Mouse (Mus musculus) MEL (cell line): ENCODE measurements around the gene Cachd1. TPM values are rescaled to one million over a fixed set of nuclear protein-coding genes. Genes with fewer than 3 reads are reported as not detected.

Experiments
- DNase-seq: peaks from one replicate; pipeline ENCODE4 v3.0.0; 2011; ENCODE audit warnings: low read depth, low spot score
- H3K27ac ChIP-seq: 2 replicates; pipeline ENCODE4 v1.5.1; 2012; ENCODE audit warnings: low read depth, mild to moderate bottlenecking, control low read depth, low read length, moderate library complexity; ENCODE audit not compliant: control insufficient read depth
- H3K27me3 ChIP-seq, 2 experiments: fragments of 150-350 bp in 1 of 2; sonication (generic) in 1 of 2; 2 replicates each; pipeline ENCODE4 v1.6.1; 2012; ENCODE audit warnings: low read length in 2 of 2, mild to moderate bottlenecking in 2 of 2, improper control_type of control experiment in 1 of 2, moderate library complexity in 1 of 2; ENCODE audit not compliant: insufficient read depth in 2 of 2, control insufficient read depth in 1 of 2
- H3K36me3 ChIP-seq, 2 experiments: 2 replicates each; pipeline ENCODE4 v1.6.1; 2012 to 2014; ENCODE audit warnings: low read length in 2 of 2, improper control_type of control experiment in 1 of 2, inconsistent platforms in 1 of 2, mild to moderate bottlenecking in 1 of 2; ENCODE audit not compliant: insufficient read depth in 2 of 2, control insufficient read depth in 1 of 2
- H3K4me1 ChIP-seq, 2 experiments: fragments of 150-350 bp in 1 of 2; sonication (generic) in 1 of 2; 2 replicates each; pipeline ENCODE4 v1.6.1; 2012; ENCODE audit warnings: low read length in 2 of 2, improper control_type of control experiment in 1 of 2, mild to moderate bottlenecking in 1 of 2; ENCODE audit not compliant: insufficient read depth in 2 of 2, control insufficient read depth in 1 of 2
- H3K4me3 ChIP-seq, 2 experiments: fragments of 150-350 bp in 1 of 2; sonication (generic) in 1 of 2; 2 replicates each; pipeline ENCODE4 v1.5.1; 2012; ENCODE audit warnings: low read depth in 2 of 2, low read length in 2 of 2, mild to moderate bottlenecking in 2 of 2, moderate library complexity in 2 of 2, control low read depth in 1 of 2, improper control_type of control experiment in 1 of 2; ENCODE audit not compliant: control insufficient read depth in 1 of 2, insufficient read depth in 1 of 2
- H3K79me2 ChIP-seq: 2 replicates; pipeline ENCODE4 v1.6.1; 2012; ENCODE audit warnings: mild to moderate bottlenecking, low read length, moderate library complexity; ENCODE audit not compliant: control insufficient read depth, poor library complexity, insufficient read depth
- H3K9ac ChIP-seq: 2 replicates; pipeline ENCODE4 v1.6.1; 2012; ENCODE audit warnings: low read depth, mild to moderate bottlenecking, control low read depth, low read length, moderate library complexity; ENCODE audit not compliant: control insufficient read depth, poor library complexity, severe bottlenecking
- H3K9me3 ChIP-seq: fragments of 150-350 bp; sonication (generic); replicated peaks from 2 replicates; pipeline ENCODE4 v1.6.1; 2012; ENCODE audit warnings: mild to moderate bottlenecking, low read length, improper control_type of control experiment, moderate library complexity; ENCODE audit not compliant: insufficient read depth
- BHLHE40 ChIP-seq: IDR thresholded peaks from 2 replicates; pipeline ENCODE4 v1.6.1; 2012; ENCODE audit warnings: low read depth, mild to moderate bottlenecking, inconsistent platforms, low read length, improper control_type of control experiment, borderline replicate concordance
- CHD1 ChIP-seq: IDR thresholded peaks from 2 replicates; pipeline ENCODE4 v1.6.1; 2012; ENCODE audit warnings: low read depth, mild to moderate bottlenecking, inconsistent platforms, low read length, improper control_type of control experiment
- CHD2 ChIP-seq: IDR thresholded peaks from 2 replicates; pipeline ENCODE4 v1.6.1; 2011; ENCODE audit warnings: low read length, improper control_type of control experiment
- CTCF ChIP-seq, 3 experiments: IDR thresholded peaks in 2 of 3; conservative IDR thresholded peaks in 1 of 3; 2 replicates each; pipeline ENCODE4 v1.5.1; 2011 to 2012; ENCODE audit warnings: low read length in 3 of 3, low read depth in 2 of 3, mild to moderate bottlenecking in 2 of 3, improper control_type of control experiment in 1 of 3, inconsistent platforms in 1 of 3, mixed read lengths in 1 of 3, moderate library complexity in 1 of 3; ENCODE audit not compliant: control insufficient read depth in 1 of 3, insufficient read depth in 1 of 3, poor library complexity in 1 of 3, severe bottlenecking in 1 of 3
- E2F4 ChIP-seq: IDR thresholded peaks from 2 replicates; pipeline ENCODE4 v1.6.1; 2011; ENCODE audit warnings: low read depth, low read length, improper control_type of control experiment, borderline replicate concordance
- ELF1 ChIP-seq: IDR thresholded peaks from 2 replicates; pipeline ENCODE4 v1.6.1; 2014; ENCODE audit warnings: low read depth, mild to moderate bottlenecking, inconsistent platforms, low read length, improper control_type of control experiment, moderate library complexity
- EP300 ChIP-seq, 2 experiments: IDR thresholded peaks; 2 replicates each; pipeline ENCODE4 v1.6.1; 2011; ENCODE audit warnings: improper control_type of control experiment in 2 of 2, low read length in 2 of 2, low read depth in 1 of 2, mild to moderate bottlenecking in 1 of 2
- ETS1 ChIP-seq: IDR thresholded peaks from 2 replicates; pipeline ENCODE4 v1.6.1; 2012; ENCODE audit warnings: low read depth, mild to moderate bottlenecking, inconsistent platforms, low read length, improper control_type of control experiment, moderate library complexity
- GABPA ChIP-seq: IDR thresholded peaks from 2 replicates; pipeline ENCODE4 v1.6.1; 2012; ENCODE audit warnings: low read depth, mild to moderate bottlenecking, inconsistent platforms, low read length, improper control_type of control experiment, moderate library complexity
- GATA1 ChIP-seq: IDR thresholded peaks from 2 replicates; pipeline ENCODE4 v1.6.1; 2011; ENCODE audit warnings: low read depth, low read length, improper control_type of control experiment
- JUND ChIP-seq: IDR thresholded peaks from 2 replicates; pipeline ENCODE4 v1.6.1; 2011; ENCODE audit warnings: low read depth, mild to moderate bottlenecking, improper control_type of control experiment, low read length
- KAT2A ChIP-seq: conservative IDR thresholded peaks from 2 replicates; pipeline ENCODE4 v1.6.1; 2012; ENCODE audit warnings: low read depth, low read length, improper control_type of control experiment, inconsistent platforms
- MAFK ChIP-seq: IDR thresholded peaks from 2 replicates; pipeline ENCODE4 v1.6.1; 2011; ENCODE audit warnings: low read depth, mild to moderate bottlenecking, low read length, improper control_type of control experiment, borderline replicate concordance
- MAX ChIP-seq: IDR thresholded peaks from 2 replicates; pipeline ENCODE4 v1.6.1; 2011; ENCODE audit warnings: low read length, improper control_type of control experiment
- MAZ ChIP-seq: IDR thresholded peaks from 2 replicates; pipeline ENCODE4 v1.6.1; 2012; ENCODE audit warnings: low read depth, mild to moderate bottlenecking, inconsistent platforms, low read length, improper control_type of control experiment
- MEF2A ChIP-seq: IDR thresholded peaks from 2 replicates; pipeline ENCODE4 v1.6.1; 2014; ENCODE audit warnings: low read depth, mild to moderate bottlenecking, inconsistent platforms, low read length, improper control_type of control experiment; ENCODE audit not compliant: poor library complexity, insufficient replicate concordance, severe bottlenecking; ENCODE audit errors: extremely low read depth
- MXI1 ChIP-seq: IDR thresholded peaks from 2 replicates; pipeline ENCODE4 v1.6.1; 2011; ENCODE audit warnings: mild to moderate bottlenecking, low read depth, low read length, improper control_type of control experiment
- MYC ChIP-seq: IDR thresholded peaks from 2 replicates; pipeline ENCODE4 v1.6.1; 2011; ENCODE audit warnings: low read depth, mild to moderate bottlenecking, low read length, improper control_type of control experiment, moderate library complexity
- NELFE ChIP-seq: IDR thresholded peaks from 2 replicates; pipeline ENCODE4 v1.6.1; 2011; ENCODE audit warnings: low read depth, low read length, improper control_type of control experiment
- NRF1 ChIP-seq: IDR thresholded peaks from 2 replicates; pipeline ENCODE4 v1.6.1; 2014; ENCODE audit warnings: low read depth, mild to moderate bottlenecking, inconsistent platforms, low read length, improper control_type of control experiment, moderate library complexity; ENCODE audit not compliant: poor library complexity, insufficient read depth, severe bottlenecking
- POLR2A ChIP-seq, 2 experiments: IDR thresholded peaks; 2 replicates each; pipeline ENCODE4 v1.6.1; 2011 to 2012; ENCODE audit warnings: low read length in 2 of 2, mild to moderate bottlenecking in 2 of 2, control low read depth in 1 of 2, improper control_type of control experiment in 1 of 2, low read depth in 1 of 2, moderate library complexity in 1 of 2; ENCODE audit not compliant: control insufficient read depth in 1 of 2, insufficient read depth in 1 of 2, poor library complexity in 1 of 2
- POLR2AphosphoS2 ChIP-seq: IDR thresholded peaks from 2 replicates; pipeline ENCODE4 v1.6.1; 2011; ENCODE audit warnings: low read length, improper control_type of control experiment
- RAD21 ChIP-seq: IDR thresholded peaks from 2 replicates; pipeline ENCODE4 v1.6.1; 2011; ENCODE audit warnings: mild to moderate bottlenecking, low read depth, low read length, improper control_type of control experiment
- RCOR1 ChIP-seq: IDR thresholded peaks from 2 replicates; pipeline ENCODE4 v1.6.1; 2012; ENCODE audit warnings: low read depth, mild to moderate bottlenecking, inconsistent platforms, low read length, improper control_type of control experiment
- SIN3A ChIP-seq: IDR thresholded peaks from 2 replicates; pipeline ENCODE4 v1.6.1; 2012; ENCODE audit warnings: low read length, improper control_type of control experiment, inconsistent platforms
- SMC3 ChIP-seq: IDR thresholded peaks from 2 replicates; pipeline ENCODE4 v1.6.1; 2011; ENCODE audit warnings: low read depth, low read length, improper control_type of control experiment
- TAL1 ChIP-seq: IDR thresholded peaks from 2 replicates; pipeline ENCODE4 v1.6.1; 2012; ENCODE audit warnings: mild to moderate bottlenecking, inconsistent platforms, low read length, moderate library complexity, mixed read lengths
- TBP ChIP-seq: IDR thresholded peaks from 2 replicates; pipeline ENCODE4 v1.8.0; 2011; ENCODE audit warnings: low read depth, low read length, improper control_type of control experiment
- TCF12 ChIP-seq: IDR thresholded peaks from 2 replicates; pipeline ENCODE4 v1.6.1; 2014; ENCODE audit warnings: low read depth, mild to moderate bottlenecking, inconsistent platforms, low read length, improper control_type of control experiment, moderate library complexity
- UBTF ChIP-seq: IDR thresholded peaks from 2 replicates; pipeline ENCODE4 v1.6.1; 2012; ENCODE audit warnings: low read depth, mild to moderate bottlenecking, inconsistent platforms, low read length, improper control_type of control experiment, moderate library complexity, borderline replicate concordance; ENCODE audit not compliant: insufficient read depth
- USF1 ChIP-seq: IDR thresholded peaks from 2 replicates; pipeline ENCODE4 v1.6.1; 2014; ENCODE audit warnings: low read depth, mild to moderate bottlenecking, inconsistent platforms, low read length, improper control_type of control experiment, moderate library complexity
- USF2 ChIP-seq, 2 experiments: IDR thresholded peaks; 2 replicates each; pipeline ENCODE4 v1.6.1; 2011 to 2012; ENCODE audit warnings: improper control_type of control experiment in 2 of 2, low read length in 2 of 2, borderline replicate concordance in 1 of 2, inconsistent platforms in 1 of 2, low read depth in 1 of 2, mild to moderate bottlenecking in 1 of 2; ENCODE audit not compliant: insufficient read depth in 1 of 2
- ZC3H11A ChIP-seq: IDR thresholded peaks from 2 replicates; pipeline ENCODE4 v1.6.1; 2012; ENCODE audit warnings: low read depth, mild to moderate bottlenecking, inconsistent platforms, low read length, improper control_type of control experiment
- ZKSCAN1 ChIP-seq: IDR thresholded peaks from 2 replicates; pipeline ENCODE4 v1.6.1; 2012; ENCODE audit warnings: low read depth, mild to moderate bottlenecking, inconsistent platforms, low read length, improper control_type of control experiment, moderate library complexity
- ZMIZ1 ChIP-seq: IDR thresholded peaks from 2 replicates; pipeline ENCODE4 v1.6.1; 2012; ENCODE audit warnings: low read depth, mild to moderate bottlenecking, inconsistent platforms, low read length, improper control_type of control experiment, moderate library complexity
- polyA plus RNA-seq, 2 experiments: library from polyadenylated mRNA; stranded (reverse) in 1 of 2; unstranded in 1 of 2; fragments of >175 nt in 1 of 2; fragments of >200 nt in 1 of 2; gene quantifications; 2 replicates each; pipeline versions ENCODE4 v1.2.1 to v1.2.4; 2012; ENCODE audit warnings: low replicate concordance in 2 of 2, low read depth in 1 of 2; ENCODE audit not compliant: insufficient read length in 2 of 2, insufficient read depth in 1 of 2, missing spikeins in 1 of 2
- total RNA-seq: library from RNA; depleted of rRNA; stranded (reverse); fragments of 300-350 nt; gene quantifications from 2 replicates; pipeline ENCODE4 v1.2.3, GENCODE M21; 2012

Gene Cachd1
- total and polyA plus RNA-seq, 3 experiments: 4.0 to 15.8 TPM; not detected in 1

- Histone ChIP-seq H3K4me3 (peak overlapping the region; percentile 78 to 81), H3K27me3 (no peaks in the 10 kb centered on the region), H3K9me3 (no peaks in the 10 kb centered on the region), H3K9ac (peak overlapping the region; percentile 86), H3K27ac (peak overlapping the region; percentile 89), H3K4me1 (peaks cover 9 to 16% of the 10 kb centered on the region in 2 experiments), H3K79me2 (peaks cover 3% of the 10 kb centered on the region), H3K36me3 (peaks cover 0 to 10% of the 10 kb centered on the region in 2 experiments; a peak in 2 of 4 replicates)
- peak; percentile 82 for DNase-seq
- TF ChIP-seq TAL1: peak; percentile 80
- TF ChIP-seq RAD21: no peak
- TF ChIP-seq USF2 (IDR thresholded peaks at IDR 0.05; ENCODE audit: borderline replicate concordance in 1 of 2, insufficient read depth in 1 of 2, low read depth in 1 of 2, low read length in 2 of 2): no peak
- TF ChIP-seq MXI1: peak; percentile 64
- no peak; the same call in 1 of the 2 replicates for TF ChIP-seq RCOR1
- TF ChIP-seq JUND: no peak
- TF ChIP-seq USF1: 0 out of 2 replicates have a peak, but pooled peaks have one; percentile 16
- no peak for TF ChIP-seq ZC3H11A
- TF ChIP-seq TCF12: peak; percentile 92
- TF ChIP-seq MAZ: peak; percentile 87; the same call in 1 of the 2 replicates
- TF ChIP-seq ELF1: no peak
- TF ChIP-seq KAT2A: no peak
- TF ChIP-seq POLR2AphosphoS2: no peak
- no peak for TF ChIP-seq ZKSCAN1
- no peak for TF ChIP-seq ZMIZ1
- TF ChIP-seq CHD1: peak; percentile 81; the same call in 1 of the 2 replicates
- TF ChIP-seq GABPA: no peak
- peak; percentile 55; the same call in 1 of the 2 replicates for TF ChIP-seq MAX
- TF ChIP-seq CTCF (IDR thresholded peaks at IDR 0.05 in 2 of 3, conservative IDR thresholded peaks at IDR 0.05 in 1 of 3; ENCODE audit: control insufficient read depth in 1 of 3, insufficient read depth in 1 of 3, low read depth in 2 of 3, low read length in 3 of 3, poor library complexity in 1 of 3, severe bottlenecking in 1 of 3): no peak
- TF ChIP-seq MAFK: no peak
- TF ChIP-seq NELFE: peak; percentile 47; the same call in 1 of the 2 replicates
- peak; percentile 84 for TF ChIP-seq SIN3A
- no peak for TF ChIP-seq MEF2A
- peak in 1 of 2 experiments; percentile 26; a peak in 1 of 4 replicates for TF ChIP-seq POLR2A (IDR thresholded peaks at IDR 0.05; ENCODE audit: control insufficient read depth in 1 of 2, insufficient read depth in 1 of 2, low read depth in 1 of 2, low read length in 2 of 2, poor library complexity in 1 of 2)
- TF ChIP-seq CHD2: peak; percentile 55
- no peak for TF ChIP-seq E2F4
- TF ChIP-seq ETS1: peak; percentile 78
- TF ChIP-seq NRF1: 0 out of 2 replicates have a peak, but pooled peaks have one; percentile 37
- TF ChIP-seq SMC3: no peak
- peak; percentile 71; the same call in 1 of the 2 replicates for TF ChIP-seq BHLHE40
- no peak for TF ChIP-seq UBTF
- TF ChIP-seq GATA1: peak; percentile 86
- TF ChIP-seq EP300 (IDR thresholded peaks at IDR 0.05; ENCODE audit: low read depth in 1 of 2, low read length in 2 of 2): peak; percentile 85 to 94
- no peak for TF ChIP-seq MYC
- TF ChIP-seq TBP: 0 out of 2 replicates have a peak, but pooled peaks have one; percentile 22
Observed at GRCm38 (mm10) chr4:100994442-100995255, 218.2 kb downstream of the Cachd1 start.
